Mouse (Mus musculus) liver, postnatal 0 days (tissue): ENCODE measurements around the gene Olfr1443. TPM values are rescaled to one million over a fixed set of nuclear protein-coding genes. Genes with fewer than 3 reads are reported as not detected.

Experiments used
- ATAC-seq: fragments of 200-750 bp; cut with Nextera tagmentation; 2 replicates; pipeline ENCODE4 v1.8.0; 2017; ENCODE audit warnings: mild to moderate bottlenecking, moderate library complexity
- DNase-seq: peaks from one replicate; pipeline ENCODE4 v3.0.0-alpha.2; 2016
- H3K27ac ChIP-seq: fragments of 300-500 bp; sonication (generic); 2 replicates; pipeline ENCODE4 v1.5.1; 2014; ENCODE audit warnings: antibody characterized with exemption, moderate library complexity, mild to moderate bottlenecking, low read depth
- H3K27me3 ChIP-seq: fragments of 300-500 bp; sonication (generic); 2 replicates; pipeline ENCODE4 v1.6.1; 2014; ENCODE audit warnings: low read length, control low read depth, mixed read lengths; ENCODE audit not compliant: insufficient read depth
- H3K36me3 ChIP-seq: fragments of 300-500 bp; sonication (generic); replicated peaks from 2 replicates; pipeline ENCODE4 v1.6.1; 2014; ENCODE audit warnings: mild to moderate bottlenecking, control low read depth, low read length, moderate library complexity, mixed read lengths; ENCODE audit not compliant: insufficient read depth
- H3K4me1 ChIP-seq: fragments of 300-500 bp; sonication (generic); 2 replicates; pipeline ENCODE4 v1.6.1; 2014; ENCODE audit warnings: antibody characterized with exemption, mild to moderate bottlenecking, control low read depth; ENCODE audit not compliant: insufficient read depth
- H3K4me2 ChIP-seq: fragments of 300-500 bp; sonication (generic); 2 replicates; pipeline ENCODE4 v1.6.1; 2014; ENCODE audit warnings: low read depth, mild to moderate bottlenecking, low read length, moderate library complexity, mixed read lengths
- H3K4me3 ChIP-seq: fragments of 300-500 bp; sonication (generic); 2 replicates; pipeline ENCODE4 v1.5.1; 2014; ENCODE audit warnings: low read depth, low read length
- H3K9ac ChIP-seq: fragments of 300-500 bp; sonication (generic); replicated peaks from 2 replicates; pipeline ENCODE4 v1.6.1; 2014; ENCODE audit warnings: mild to moderate bottlenecking, moderate library complexity
- H3K9me3 ChIP-seq: fragments of 300-500 bp; sonication (generic); 2 replicates; pipeline ENCODE4 v1.6.1; 2016; ENCODE audit warnings: mild to moderate bottlenecking, control low read depth, low read length, mixed read lengths
- CTCF ChIP-seq: sonication (generic); IDR thresholded peaks from 2 replicates; pipeline ENCODE4 v1.5.1; 2016; ENCODE audit warnings: antibody characterized with exemption, low read depth
- EP300 ChIP-seq: IDR thresholded peaks from 2 replicates; pipeline ENCODE4 v1.6.1; 2016; ENCODE audit warnings: antibody characterized with exemption, low read depth, mild to moderate bottlenecking
- WGBS: fragments of 180-500 bp; shearing (Covaris S2); extraction: QIAGEN DNeasy Blood & Tissue Kit; methylation state at CpG from one replicate; pipeline ENCODE4 v1.1.7; 2014; ENCODE audit not compliant: insufficient replicate concordance; 5-methylcytosine and 5-hydroxymethylcytosine counted together
- polyA plus RNA-seq: library from polyadenylated mRNA; unstranded; fragments of >200 nt; fragmentation: Nextera tagmentation; extraction: Ambion mirVana; gene quantifications from 2 replicates; pipeline ENCODE4 v1.2.1, GENCODE M21; 2015

Olfr1443 gene
- polyA plus RNA-seq, 1 experiment from 2014 or later, result not detected

DNA sequence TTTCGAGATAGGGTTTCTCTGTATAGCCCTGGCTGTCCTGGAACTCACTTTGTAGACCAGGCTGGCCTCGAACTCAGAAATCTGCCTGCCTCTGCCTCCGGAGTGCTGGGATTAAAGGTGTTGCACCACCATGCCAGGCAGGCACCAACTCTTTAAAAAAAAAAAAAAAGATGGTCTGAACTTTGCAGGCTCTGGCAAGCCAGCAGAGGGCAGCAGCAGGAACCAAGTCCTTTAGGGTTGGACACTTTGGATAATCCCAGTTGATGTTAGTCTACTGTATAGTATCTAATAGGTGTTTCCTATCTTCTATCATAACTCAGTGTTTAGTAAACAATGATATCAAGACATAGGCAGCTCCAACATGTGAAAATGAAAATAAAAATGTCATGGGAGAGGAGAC, 44.4 kb downstream of the Olfr1443 start:
- Histone ChIP-seq H3K9me3 (no peaks in the 10 kb centered on the region), H3K27ac (no peak overlapping the region), H3K9ac (no peak overlapping the region), H3K36me3 (no peaks in the 10 kb centered on the region), H3K4me1 (no peaks in the 10 kb centered on the region), H3K4me2 (no peak overlapping the region), H3K4me3 (no peak overlapping the region), H3K27me3 (no peaks in the 10 kb centered on the region)
- ATAC-seq (no peak), DNase-seq (peak; percentile 39)
- WGBS, result 50% methylated on average over 2 of the region's 3 CpGs
- TF ChIP-seq CTCF, result peak; percentile 49
- no peak for TF ChIP-seq EP300

DNA sequence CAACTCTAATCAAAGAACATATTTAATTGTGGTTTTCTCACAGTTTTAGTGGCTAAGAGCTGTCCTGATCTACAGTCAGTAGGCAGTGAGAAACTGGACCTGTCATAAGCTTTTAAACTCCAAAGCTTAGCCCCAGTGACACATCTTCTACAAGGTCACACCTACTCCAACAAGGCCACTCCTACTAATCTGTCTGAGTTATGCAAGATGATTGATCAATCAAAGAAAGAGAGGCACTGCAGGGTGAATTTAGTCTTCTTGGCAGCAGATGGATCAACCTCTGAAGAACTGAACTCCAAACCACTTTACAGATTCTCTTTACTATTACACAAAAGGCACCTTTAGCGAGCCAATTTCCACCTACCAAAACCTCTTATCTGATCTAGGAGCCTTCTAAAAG, 47.9 kb downstream of the Olfr1443 start:
- H3K4me3 ChIP-seq, result no peak overlapping the region
- ATAC-seq (no peak), DNase-seq (no peak)
- no peaks in the 10 kb centered on the region for H3K27me3 ChIP-seq
- no peaks in the 10 kb centered on the region for H3K9me3 ChIP-seq
- H3K9ac ChIP-seq, result no peak overlapping the region
- no peak overlapping the region for H3K4me2 ChIP-seq
- TF ChIP-seq CTCF (no peak), EP300 (no peak)
- 81% methylated on average over 1 of the region's 1 CpGs for WGBS
- H3K27ac ChIP-seq, result no peak overlapping the region
- H3K4me1 ChIP-seq, result no peaks in the 10 kb centered on the region
- no peaks in the 10 kb centered on the region for H3K36me3 ChIP-seq

GRCm38 (mm10) chr19:12731036-12731435, 53.1 kb downstream of the Olfr1443 start:
- Histone ChIP-seq H3K27me3 (no peaks in the 10 kb centered on the region), H3K9me3 (no peaks in the 10 kb centered on the region), H3K27ac (no peak overlapping the region), H3K4me3 (no peak overlapping the region), H3K4me2 (no peak overlapping the region), H3K36me3 (no peaks in the 10 kb centered on the region), H3K9ac (no peak overlapping the region), H3K4me1 (no peaks in the 10 kb centered on the region)
- no peak for TF ChIP-seq CTCF
- TF ChIP-seq EP300, result no peak
- ATAC-seq, result no peak
- 61% methylated on average over 1 of the region's 1 CpGs for WGBS
- no peak for DNase-seq

DNA sequence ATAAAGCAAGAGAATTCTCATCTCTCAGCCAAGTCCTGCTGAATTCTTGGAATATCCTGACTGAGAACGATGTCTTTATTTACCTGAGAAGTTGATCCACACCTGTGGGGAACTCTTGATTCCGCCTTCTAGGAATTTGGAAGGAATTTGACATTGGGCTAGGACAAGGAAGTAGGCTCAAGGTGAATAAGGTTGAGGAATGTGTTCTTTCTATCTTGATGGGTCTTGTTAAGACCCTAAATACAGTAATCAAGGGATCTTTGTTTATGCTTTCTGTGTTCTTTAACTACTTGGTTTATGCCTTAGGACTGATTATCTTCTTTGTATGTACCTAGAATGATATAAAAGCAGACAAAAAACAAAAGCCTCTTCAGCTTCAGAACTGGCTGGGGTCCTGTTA, 54.0 kb downstream of the Olfr1443 start:
- H3K9ac ChIP-seq, result no peak overlapping the region
- TF ChIP-seq EP300, result no peak
- no peak for TF ChIP-seq CTCF

More for the DNA sequence above, 54.0 kb downstream of the Olfr1443 start:
- Histone ChIP-seq H3K4me3 (no peak overlapping the region), H3K36me3 (no peaks in the 10 kb centered on the region), H3K27ac (no peak overlapping the region), H3K4me2 (no peak overlapping the region), H3K9me3 (no peaks in the 10 kb centered on the region), H3K4me1 (no peaks in the 10 kb centered on the region), H3K27me3 (no peaks in the 10 kb centered on the region)
- 55% methylated on average over 2 of the region's 2 CpGs for WGBS
- no peak for DNase-seq
- no peak for ATAC-seq

Other genes with a start within 250 kb of the Olfr1443 start
- gene Mpeg1, start 217.3 kb upstream of the Olfr1443 start, polyA plus RNA-seq, result 3.5 and 3.8 TPM in 2 replicates
- 1.8 and 2.1 TPM in 2 replicates for gene Dtx4, start 176.7 kb upstream of the Olfr1443 start, polyA plus RNA-seq
- gene Fam111a, start 132.4 kb upstream of the Olfr1443 start, polyA plus RNA-seq, result 14.4 and 15.4 TPM in 2 replicates
- gene Gm4952, start 78.1 kb upstream of the Olfr1443 start, polyA plus RNA-seq, result 248 and 262 TPM in 2 replicates
- gene Glyat, start 44.8 kb upstream of the Olfr1443 start, polyA plus RNA-seq, result 6.0 and 6.5 TPM in 2 replicates
- not detected in 2 replicates for gene Olfr1442, start 7.7 kb upstream of the Olfr1443 start, polyA plus RNA-seq
- gene Keg1, start 17.7 kb downstream of the Olfr1443 start, polyA plus RNA-seq, result 16.3 and 20.3 TPM in 2 replicates
- 0.23 and 0.52 TPM in 2 replicates for gene Cntf, start 87.5 kb downstream of the Olfr1443 start, polyA plus RNA-seq
- gene Zfp91, start 118.0 kb downstream of the Olfr1443 start, polyA plus RNA-seq, result 6.7 and 7.0 TPM in 2 replicates
- gene Lpxn, start 118.1 kb downstream of the Olfr1443 start, polyA plus RNA-seq, result 3.1 and 4.1 TPM in 2 replicates
- gene Gm5244, start 168.6 kb downstream of the Olfr1443 start, polyA plus RNA-seq, result not detected in 2 replicates
- gene Olfr1444, start 179.2 kb downstream of the Olfr1443 start, polyA plus RNA-seq, result not detected in 2 replicates
- gene Olfr1445, start 205.7 kb downstream of the Olfr1443 start, polyA plus RNA-seq, result not detected in 2 replicates
- gene Olfr1446, start 215.4 kb downstream of the Olfr1443 start, polyA plus RNA-seq, result not detected in 2 replicates
- not detected in 2 replicates for gene Olfr1447, start 225.6 kb downstream of the Olfr1443 start, polyA plus RNA-seq
- not detected in 2 replicates for gene Olfr1448, start 246.3 kb downstream of the Olfr1443 start, polyA plus RNA-seq